Mouse (Mus musculus): ENCODE results near the gene Cabs1.

Gene Cabs1

DNA sequence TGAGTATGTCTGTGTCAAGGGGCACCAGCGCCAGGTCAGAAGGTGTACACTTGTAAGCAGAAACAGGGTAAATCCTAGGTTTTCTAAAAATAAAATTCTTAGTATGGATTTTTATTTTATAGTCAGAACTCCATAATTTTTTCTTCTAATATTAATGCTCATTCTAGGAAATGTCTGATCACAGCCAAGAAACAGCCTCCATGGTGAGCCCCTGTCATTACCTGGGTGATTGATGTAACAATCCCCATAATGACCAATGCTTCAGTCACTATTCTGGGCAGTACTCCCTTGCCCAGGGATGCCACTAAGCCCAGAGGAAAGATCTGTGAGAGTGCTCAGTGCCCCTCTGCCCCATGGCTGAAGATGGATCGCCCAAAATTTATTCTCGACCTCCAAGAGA, at the start of gene Cabs1:
Cabs1 (plus strand) TSS at position 301 of the 400 bp plus-strand sequence.
- DNase-seq, result no peak

DNA sequence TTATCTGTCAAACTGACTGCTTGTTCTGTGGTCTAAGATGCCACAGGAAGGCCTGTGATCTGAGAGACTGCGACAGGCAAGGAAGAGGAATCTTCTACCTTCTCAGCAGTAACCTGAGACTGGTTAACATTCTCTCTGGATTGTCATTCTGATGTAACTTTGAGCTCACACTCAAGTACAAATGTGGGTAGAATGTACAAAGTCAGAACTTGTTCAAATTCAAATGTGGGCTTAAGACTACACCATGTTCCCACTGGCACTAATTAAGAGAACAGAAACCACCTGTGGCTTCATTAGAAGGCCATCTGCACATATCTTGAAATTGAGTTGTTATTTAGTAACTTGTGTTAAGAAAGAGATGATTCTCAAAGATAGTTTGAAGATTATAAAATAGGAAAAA, 47.6 kb upstream of the Cabs1 start:
- no peak for DNase-seq

DNA sequence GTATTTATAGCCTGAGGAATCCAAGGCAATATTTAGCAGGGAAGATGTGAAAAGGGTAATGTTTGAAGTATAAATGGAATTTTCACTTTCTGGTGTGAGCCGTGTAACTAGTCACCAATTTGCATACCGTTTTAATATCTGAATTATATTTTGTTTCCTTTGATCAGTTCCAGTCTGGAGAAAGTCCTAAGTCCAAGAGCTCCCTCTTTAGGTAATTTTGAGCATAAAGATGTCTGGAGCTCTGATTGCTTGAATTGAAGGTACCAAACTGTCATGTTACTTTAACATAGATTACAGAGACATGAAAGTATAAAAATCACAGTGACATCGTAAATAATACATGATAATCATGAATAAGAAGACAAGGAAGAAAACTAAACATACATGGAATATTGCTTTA, 38.5 kb upstream of the Cabs1 start:
- DNase-seq, result no peak

DNA sequence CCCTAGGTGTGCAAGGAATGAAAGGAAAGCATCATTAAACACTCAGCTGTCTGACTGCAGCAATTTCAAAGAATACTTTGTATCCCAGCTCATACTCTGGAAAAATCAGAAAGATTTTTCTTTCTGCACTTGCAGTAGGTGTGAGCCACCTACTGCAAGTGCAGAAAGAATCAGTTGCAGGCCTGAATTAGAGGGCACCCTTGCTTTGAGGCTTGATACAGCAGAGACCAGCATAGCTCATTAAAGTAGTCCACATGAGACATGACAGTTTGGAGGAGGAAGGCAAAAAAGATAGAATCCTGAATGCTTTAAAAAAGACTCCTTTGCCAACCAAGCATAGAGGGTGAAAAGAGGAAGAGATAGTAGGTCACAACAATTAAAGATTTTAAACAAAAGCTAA, 36.7 kb upstream of the Cabs1 start:
- no peak for DNase-seq

DNA sequence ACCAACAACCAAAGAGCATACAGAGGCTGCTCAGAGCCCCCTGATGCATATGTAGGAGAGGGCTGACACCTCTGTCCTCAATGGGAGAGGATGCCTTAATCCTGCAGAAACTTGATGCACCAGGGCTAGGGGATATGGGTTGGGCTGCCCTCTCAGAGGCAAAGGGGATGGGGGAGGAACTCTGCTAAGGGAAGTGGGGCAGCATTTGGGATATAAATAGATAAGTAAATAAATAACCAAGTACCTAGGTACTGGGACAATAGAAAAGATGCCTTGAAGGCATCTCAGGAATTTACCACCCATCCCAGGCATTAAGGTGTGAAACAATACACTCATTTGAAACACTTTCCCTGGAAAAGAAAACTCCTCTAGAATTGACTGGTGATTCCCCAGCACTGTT, 27.4 kb upstream of the Cabs1 start:
- DNase-seq, result no peak

DNA sequence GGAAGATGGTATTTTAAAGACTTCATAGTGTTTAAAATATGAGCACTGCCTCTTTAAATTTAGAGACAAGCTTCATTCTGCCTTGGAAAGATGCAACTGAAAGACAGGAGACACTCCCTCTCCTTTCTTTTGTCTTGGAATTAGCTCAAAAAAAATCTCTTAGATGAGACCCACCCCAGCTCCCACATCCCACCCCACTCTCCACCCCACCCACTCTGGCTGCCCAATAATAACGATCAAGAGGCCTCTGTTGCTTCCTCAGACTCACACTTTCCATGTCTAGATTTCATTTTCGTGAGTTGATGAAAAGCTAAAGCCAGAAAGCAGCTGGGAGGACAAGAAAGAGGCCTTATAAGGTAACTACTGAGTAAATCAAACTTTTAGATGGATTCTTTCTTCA, 10.0 kb upstream of the Cabs1 start, which contains the start of the genes 2310003L06Rik and Gm28434:
2310003L06Rik (plus strand) TSS at position 259 of the 400 bp plus-strand sequence.
Gm28434 (plus strand) TSS at position 317 of the 400 bp plus-strand sequence.
- DNase-seq, result no peak

DNA sequence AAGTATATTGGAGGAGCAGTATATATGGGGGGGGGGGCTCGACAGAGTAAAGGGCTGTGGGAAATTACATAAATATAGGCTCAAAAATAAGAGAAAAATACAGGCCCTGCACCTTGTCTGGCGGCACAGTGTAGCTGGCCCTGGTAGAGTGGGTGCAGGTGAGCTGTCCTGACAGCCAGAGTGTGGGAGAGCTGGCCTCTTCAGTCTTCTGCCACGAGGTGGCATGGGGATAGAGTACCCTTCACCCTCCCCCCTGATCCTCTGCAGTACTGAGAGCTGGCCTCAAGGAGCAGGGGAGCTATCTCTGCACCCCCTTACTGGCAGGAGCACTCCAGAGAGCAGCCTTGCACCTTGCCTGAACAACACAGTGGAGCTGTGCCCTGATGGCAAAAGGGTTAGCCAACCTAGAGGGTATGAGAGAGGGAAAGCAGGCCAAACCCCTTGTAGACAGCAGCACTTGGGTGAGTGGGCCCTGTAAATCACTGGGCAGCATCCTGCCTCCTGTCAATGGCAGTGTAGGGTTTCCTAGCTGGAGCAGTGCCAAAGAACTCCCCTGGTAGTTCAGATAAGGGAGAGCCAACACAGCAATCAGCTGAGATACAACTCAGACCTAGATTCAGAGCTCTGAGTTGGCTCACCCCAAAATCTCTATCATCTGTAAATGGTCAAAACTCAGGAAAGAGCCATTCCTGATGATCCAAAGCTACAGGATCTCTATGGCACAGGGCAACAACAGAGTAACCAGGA, 3.4 kb downstream of the Cabs1 start:
- DNase-seq, result no peak

DNA sequence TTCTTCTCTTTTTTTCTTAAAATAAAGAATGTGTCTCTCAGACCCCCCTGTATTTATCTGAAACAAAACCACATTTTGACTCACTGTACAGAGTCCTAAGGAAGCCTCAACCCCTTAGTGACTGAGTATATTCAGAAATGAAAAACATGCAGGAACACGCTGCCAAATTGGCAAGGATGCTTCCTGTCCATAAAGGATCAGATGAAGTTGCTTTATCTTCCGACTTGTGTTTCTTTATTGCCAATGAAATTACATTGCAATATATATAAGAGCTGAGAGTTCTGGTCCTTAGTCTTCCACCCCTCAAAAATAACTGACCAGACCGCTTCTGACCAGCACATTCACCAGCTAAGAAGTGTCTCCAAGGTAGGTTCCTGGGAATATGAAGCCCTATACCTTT, 23.0 kb downstream of the Cabs1 start, which contains the start of gene Smr3a:
Smr3a (plus strand) TSS at position 301 of the 400 bp plus-strand sequence.
- DNase-seq, result no peak

DNA sequence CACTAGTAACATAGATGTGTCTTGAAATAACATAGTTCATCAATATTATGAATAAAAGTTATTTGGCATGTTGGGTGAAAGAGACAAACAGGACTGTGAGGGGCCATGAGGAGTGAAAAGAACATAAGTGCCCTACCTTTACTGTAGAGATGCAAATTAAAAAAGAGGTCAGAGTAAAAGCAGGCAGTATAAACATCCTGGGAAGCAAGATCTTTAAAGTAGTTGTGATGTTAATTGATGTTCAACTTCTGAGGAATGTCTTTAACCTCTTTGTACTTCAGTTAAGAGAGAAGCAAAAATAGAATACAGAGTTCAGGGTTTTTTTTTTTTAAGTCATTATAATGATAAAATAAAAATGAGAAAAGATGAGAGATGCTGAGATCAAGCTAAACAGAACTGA, 26.0 kb downstream of the Cabs1 start:
- DNase-seq, result no peak
